Mouse (Mus musculus) cerebellum, postnatal 10 days (tissue): Measurements from ENCODE around the gene Gm1043.

Experiments
- DNase-seq, 2 experiments: peaks; one replicate each; pipeline ENCODE4 v3.0.0; 2021; ENCODE audit warnings: mixed read lengths in 2 of 2

The Gm1043 gene

GRCm38 (mm10) chr5:37205420-37205819 is 120.2 kb downstream of the Gm1043 start:
- DNase-seq: no peak

GRCm38 (mm10) chr5:37206364-37206763 is 121.2 kb downstream of the Gm1043 start:
- DNase-seq: peak; percentile 66 to 80

GRCm38 (mm10) chr5:37212938-37213708 is 128.0 kb downstream of the Gm1043 start:
- peak in 1 of 2 experiments; percentile 44 for DNase-seq

- peak; percentile 59 to 61 for DNase-seq
These were observed 128.5 kb downstream of the Gm1043 start for GRCm38 (mm10) chr5:37213709-37214103.

- no peak for DNase-seq
These were observed 129.4 kb downstream of the Gm1043 start for GRCm38 (mm10) chr5:37214614-37215013.

- peak; percentile 36 to 38 for DNase-seq
These were observed 130.1 kb downstream of the Gm1043 start for GRCm38 (mm10) chr5:37215276-37215675.

GRCm38 (mm10) chr5:37219615-37220014 is 134.4 kb downstream of the Gm1043 start:
- DNase-seq: peak in 1 of 2 experiments; percentile 26

- DNase-seq: no peak
These were observed 135.4 kb downstream of the Gm1043 start for GRCm38 (mm10) chr5:37220575-37220974.

- no peak for DNase-seq
These were observed 136.4 kb downstream of the Gm1043 start for GRCm38 (mm10) chr5:37221563-37221962.

- DNase-seq: no peak
These were observed 137.1 kb downstream of the Gm1043 start for GRCm38 (mm10) chr5:37222316-37222715.

- DNase-seq: peak in 1 of 2 experiments; percentile 18
These were observed 140.5 kb downstream of the Gm1043 start for GRCm38 (mm10) chr5:37225708-37226107.

- DNase-seq: peak; percentile 53 to 70
These were observed 142.9 kb downstream of the Gm1043 start for GRCm38 (mm10) chr5:37227956-37228680.

GRCm38 (mm10) chr5:37228894-37229293 is 143.7 kb downstream of the Gm1043 start:
- no peak for DNase-seq

GRCm38 (mm10) chr5:37233010-37233557 is 147.9 kb downstream of the Gm1043 start:
- DNase-seq: no peak

GRCm38 (mm10) chr5:37238654-37239053 is 153.5 kb downstream of the Gm1043 start:
- no peak for DNase-seq

GRCm38 (mm10) chr5:37240550-37240949 is 155.4 kb downstream of the Gm1043 start:
- DNase-seq: peak; percentile 45 to 59

GRCm38 (mm10) chr5:37241224-37241623 is 156.1 kb downstream of the Gm1043 start:
- no peak for DNase-seq

GRCm38 (mm10) chr5:37241651-37242151 is 156.5 kb downstream of the Gm1043 start, which contains the start of gene Crmp1:
TSS of gene Crmp1 (plus strand) at chr5:37241940.
- DNase-seq: peak; percentile 96 to 98

- DNase-seq: peak; percentile 74 to 81
These were observed 157.4 kb downstream of the Gm1043 start for GRCm38 (mm10) chr5:37242360-37243168.

- peak; percentile 67 to 69 for DNase-seq
These were observed 158.2 kb downstream of the Gm1043 start for GRCm38 (mm10) chr5:37243169-37243886.

GRCm38 (mm10) chr5:37244161-37244560 is 159.0 kb downstream of the Gm1043 start:
- peak; percentile 83 to 90 for DNase-seq
